Mouse (Mus musculus) kidney, postnatal 10 days (tissue): ENCODE results near the gene Clec10a.
"Not testable (repeated sequence)": the region's sequence is repeated elsewhere in the genome, so short reads cannot be mapped to it uniquely, and the experiment has no call there.

Experiments used
- DNase-seq: peaks from one replicate; pipeline ENCODE4 v3.0.0; 2021; ENCODE audit warnings: mixed read lengths

Gene Clec10a

DNA sequence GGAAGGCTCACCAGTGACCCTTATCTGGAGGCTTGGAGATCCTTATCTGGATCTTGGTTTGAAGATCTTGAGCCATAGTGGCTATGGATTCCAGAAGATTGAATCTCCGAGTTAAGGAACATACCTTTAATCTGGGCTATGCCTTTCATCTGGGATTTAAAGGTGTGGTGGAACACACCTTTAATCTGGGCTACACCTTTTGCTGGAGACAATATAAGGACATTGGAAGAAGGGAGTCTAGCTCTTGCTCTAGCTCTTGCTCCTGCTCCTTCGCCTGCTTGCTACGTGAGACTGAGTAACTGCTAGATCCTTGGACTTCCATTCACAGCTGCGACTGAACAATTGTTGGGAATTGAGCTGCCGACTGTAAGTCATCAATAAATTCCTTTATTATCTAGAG, at the start of gene Clec10a:
TSS of gene Clec10a (plus strand) at position 301 of the 400 bp plus-strand sequence.
- not testable (repeated sequence) for DNase-seq

DNA sequence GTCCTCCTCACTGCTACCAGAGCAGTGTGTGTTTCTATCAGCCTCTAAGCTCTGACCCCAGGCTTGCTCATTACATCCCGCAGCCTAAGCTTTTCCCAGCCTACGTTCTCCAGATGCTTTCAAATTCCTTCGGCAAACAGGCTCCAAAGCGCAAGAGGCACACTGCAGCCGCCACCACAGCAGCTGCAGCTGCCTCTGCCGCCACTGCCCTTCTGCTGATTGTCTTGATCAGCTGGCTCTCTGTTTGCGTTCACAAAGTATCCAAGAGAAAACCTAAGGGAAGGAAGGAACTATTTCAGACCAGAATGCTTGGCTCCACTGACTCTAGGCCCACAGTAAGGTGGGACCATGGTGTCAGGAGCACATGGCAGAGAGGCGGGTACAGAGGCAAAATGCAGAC, 48.9 kb upstream of the Clec10a start:
- DNase-seq, result no peak

DNA sequence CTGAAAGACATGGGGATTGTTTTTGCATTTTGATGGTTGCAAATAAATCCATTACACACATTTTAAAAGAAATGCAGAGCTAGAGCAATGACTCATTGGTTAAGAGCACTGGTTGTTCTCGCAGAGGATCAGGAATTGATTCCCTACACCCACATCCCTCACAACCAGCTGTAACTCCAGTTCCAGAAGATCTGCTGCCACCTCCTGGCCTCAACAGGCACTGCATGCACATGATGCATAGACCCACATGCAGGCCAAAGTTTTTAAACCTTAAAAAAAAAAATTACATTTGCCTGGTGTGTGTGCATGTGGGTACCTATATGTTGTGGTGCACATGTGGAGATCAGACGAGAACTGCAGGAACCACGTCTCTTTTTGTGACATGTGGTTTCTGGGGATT, 45.9 kb upstream of the Clec10a start:
- peak; percentile 65 for DNase-seq

DNA sequence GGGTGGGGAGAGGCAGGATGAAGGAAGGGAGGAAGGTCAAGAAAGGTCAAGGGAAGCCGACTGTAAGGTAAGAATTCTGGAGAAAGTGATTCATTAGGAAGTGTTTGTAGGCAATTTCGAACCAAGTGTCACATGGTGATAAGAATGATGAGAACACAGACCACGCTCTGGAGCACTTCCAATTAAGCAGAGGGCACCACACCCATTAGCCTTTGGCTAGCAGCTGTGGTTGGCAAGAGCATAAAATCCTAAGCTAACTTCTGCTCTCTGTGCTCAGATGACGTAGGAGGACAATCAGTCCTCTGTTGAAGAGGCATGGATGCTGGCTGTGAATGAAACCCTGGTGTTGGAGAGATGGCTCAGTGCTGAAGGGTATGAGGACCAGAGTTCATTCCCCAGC, 41.4 kb upstream of the Clec10a start:
- no peak for DNase-seq

DNA sequence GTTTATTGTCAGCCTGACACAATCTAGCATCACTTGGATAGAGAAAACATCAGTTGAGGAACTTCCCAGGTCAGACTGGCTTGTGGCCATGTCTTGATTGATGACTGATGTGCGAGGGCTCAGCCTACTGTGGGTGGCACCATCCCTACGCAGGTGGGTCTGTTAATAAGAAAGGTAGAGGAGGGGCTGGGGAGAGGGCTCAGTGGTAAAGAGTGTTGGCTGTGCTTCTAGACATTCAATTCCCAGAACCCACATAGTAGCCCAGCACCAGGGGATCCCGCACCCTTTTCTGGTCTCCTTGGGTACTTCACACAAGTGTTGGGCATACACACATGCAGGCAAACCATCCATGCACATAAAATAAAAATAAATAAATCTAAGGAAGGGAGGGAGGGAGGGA, 40.1 kb upstream of the Clec10a start:
- DNase-seq, result no peak

DNA sequence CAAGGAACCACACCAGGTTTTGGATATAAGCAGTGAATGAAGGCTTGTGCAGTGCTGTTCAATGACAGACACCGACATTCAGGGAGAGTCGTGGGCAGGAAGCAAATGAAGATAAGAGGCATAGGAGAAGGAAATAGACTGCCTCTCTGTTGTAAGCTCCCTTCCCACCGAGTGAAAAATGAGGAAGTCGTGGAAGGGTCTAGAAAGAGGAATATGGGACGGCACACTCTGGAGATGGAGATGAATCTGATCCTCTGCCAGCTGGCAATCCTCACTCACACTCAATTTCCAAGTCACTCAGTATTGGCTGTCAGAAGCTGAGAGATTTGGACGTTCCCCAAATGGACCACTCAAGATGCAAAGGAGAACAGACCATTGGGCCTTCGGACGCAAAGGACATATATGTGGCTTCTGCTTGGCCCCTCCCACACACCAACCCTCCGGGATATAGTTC, 26.0 kb upstream of the Clec10a start, which contains the start of gene Mgl2:
TSS of gene Mgl2 (plus strand) at position 404 of the 454 bp plus-strand sequence.
- DNase-seq, result no peak

DNA sequence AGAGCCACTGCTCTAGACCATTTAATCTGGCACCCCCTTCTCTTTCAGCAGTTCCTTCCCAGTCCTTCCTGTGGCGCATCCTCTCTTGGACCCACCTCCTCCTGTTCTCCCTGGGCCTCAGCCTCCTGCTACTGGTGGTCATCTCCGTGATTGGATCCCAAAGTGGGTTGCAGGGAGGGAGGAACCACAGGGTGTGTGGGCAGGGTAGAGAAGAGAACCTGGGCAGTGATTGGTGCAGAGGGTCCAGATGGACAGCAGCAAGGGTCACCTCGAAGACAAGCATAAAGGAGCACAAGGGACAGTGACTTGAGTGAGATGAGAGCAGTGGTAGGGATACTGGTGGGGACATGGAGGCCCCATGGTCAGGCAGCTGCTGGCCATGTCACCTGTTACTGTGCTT, 21.0 kb upstream of the Clec10a start:
- DNase-seq, result not testable (repeated sequence)

DNA sequence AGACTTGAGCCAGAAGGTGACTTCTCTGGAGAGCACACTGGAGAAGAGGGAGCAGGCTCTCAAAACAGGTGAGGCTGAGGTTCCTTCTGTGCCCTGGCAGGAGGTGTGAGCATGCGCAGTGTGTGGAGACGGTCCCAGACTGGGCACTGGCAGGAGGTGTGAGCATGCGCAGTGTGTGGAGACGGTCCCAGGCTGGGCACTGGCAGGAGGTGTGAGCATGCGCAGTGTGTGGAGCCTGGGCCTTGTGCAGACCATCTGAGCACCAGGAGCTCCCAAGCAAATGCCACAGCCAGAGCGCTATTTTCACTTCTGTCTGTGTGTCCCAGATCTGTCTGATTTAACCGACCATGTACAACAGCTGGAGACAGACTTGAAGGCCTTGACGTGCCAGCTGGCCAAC, 20.1 kb upstream of the Clec10a start:
- DNase-seq, result not testable (repeated sequence)

DNA sequence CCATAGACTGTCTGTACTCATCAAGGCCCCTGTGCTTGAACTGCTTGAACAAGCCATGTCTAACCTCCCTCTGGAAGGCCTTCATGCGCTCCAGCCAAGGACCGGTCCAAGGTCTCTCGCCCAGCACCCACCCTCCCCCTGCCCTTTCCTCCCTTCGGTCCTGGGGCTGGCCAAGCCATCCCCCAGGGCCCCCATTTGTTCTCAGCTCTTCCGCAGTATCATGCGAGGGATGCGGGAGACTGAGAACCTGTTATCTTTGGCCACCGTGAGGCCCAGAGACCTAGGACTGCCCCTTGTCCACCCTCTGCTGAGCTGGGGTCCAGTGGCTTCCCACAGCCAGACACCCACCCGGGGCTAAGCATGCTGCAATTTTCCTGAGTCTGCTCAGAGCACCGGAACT, 16.8 kb upstream of the Clec10a start:
- DNase-seq, result no peak

DNA sequence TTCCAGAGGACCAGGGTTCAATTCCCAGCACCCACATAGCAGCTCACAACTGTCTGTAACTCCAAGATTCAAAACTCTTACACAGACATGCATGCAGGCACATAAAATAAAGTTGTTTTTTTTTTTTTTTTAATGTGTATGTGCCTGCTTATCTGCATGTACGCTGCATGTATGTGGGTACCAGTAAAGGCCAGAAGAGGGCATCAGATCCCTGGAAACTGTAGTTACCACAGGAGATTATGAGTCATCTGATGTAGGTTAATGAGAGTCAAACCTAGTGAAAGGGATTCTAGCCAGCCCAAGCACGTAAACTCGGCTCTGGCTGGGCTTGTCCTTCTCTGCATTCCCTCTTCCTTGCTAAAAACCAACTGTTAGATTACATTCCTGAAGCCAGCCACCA, 4.9 kb upstream of the Clec10a start:
- peak; percentile 48 for DNase-seq

DNA sequence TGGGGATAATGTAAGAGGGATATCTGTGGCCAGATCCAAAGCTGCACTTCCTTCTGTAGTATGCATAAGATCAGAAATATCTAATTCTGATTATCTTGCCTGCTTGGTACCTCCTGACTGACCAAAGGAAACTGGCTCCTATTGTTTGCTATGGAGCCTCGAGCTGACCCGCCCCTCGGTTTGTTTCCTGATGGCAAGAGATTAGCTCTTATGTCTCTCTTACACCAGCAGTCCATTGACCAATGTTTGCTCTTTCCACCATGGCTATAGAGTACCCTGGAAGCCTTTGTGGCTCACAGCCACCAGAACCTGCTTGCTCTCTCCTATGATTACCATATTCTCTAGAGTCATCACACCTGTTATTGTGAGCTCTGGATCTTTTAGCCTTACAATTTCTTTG, 6.3 kb downstream of the Clec10a start:
- no peak for DNase-seq

DNA sequence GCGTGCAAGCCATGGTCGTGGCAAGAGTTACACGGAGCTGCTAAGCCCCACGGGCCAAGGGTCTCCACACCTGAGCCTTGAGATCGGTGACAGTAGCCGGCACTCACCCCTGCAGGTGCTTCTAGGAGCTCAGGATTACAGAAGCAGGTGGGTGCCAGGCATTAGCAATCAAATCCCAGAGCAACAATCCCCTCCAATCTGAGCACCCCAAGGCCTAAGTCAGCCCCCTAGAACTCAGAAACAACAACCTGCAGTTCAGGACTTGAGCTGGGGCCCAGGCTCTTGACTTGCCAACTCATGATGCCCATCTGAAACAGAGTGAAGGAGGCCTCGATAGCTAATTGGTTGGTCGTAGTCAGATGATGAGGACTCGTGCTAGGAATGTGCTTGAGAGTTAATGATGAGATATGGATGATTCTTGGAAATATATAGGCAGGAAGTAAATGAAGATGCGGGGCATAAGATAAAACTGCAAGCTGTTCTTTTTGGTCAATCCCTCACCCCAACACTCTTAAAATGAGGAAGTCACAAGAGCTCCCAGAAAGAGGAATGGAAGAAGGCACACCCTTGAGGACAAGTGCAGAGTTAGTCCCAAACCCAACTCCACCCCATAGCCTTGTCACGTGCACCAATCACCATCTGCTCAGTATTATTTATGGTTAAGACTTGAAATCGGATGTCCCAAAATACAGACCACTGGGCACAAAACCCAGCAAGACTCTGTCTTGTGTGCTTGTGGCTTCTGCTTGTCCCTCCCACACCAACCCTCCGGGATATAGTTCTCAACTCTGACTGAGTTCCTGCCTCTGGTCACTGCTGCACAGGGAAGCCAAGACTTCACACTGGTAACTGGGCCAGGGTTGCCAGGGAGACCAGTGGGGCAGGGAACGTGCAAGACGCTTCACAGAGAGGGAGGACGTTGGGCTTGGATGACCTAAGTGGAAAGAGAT, 10.2 kb downstream of the Clec10a start:
- no peak for DNase-seq

DNA sequence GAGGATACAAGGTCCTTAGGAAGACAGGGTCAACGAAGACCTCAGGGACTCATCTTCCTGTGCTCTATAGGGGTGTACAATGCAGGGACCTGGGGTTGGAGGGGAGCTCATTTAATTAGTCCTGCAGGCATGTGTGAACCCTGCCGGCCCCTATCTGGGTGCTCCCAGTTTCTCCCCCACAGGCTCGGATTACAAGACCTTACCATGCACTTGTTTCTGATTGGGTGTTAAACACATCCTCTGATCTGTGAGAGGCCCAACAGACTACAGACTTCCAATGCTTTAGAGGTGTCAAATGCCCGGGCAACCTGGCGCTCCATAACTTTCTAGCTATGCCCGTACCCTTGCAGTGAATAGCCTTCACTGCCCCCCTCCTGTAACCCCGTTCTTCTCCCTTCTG, 12.1 kb downstream of the Clec10a start:
- DNase-seq, result no peak

DNA sequence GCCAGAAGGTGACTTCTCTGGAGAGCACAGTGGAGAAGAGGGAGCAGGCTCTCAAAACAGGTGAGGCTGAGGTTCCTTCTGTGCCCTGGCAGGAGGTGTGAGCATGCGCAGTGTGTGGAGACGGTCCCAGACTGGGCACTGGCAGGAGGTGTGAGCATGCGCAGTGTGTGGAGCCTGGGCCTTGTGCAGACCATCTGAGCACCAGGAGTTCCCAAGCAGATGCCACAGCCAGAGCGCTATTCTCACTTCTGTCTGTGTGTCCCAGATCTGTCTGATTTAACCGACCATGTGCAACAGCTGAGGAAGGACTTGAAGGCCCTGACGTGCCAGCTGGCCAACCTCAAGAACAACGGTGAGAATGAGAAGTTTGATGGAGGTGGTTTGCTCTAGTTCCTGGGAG, 13.5 kb downstream of the Clec10a start:
- DNase-seq, result not testable (repeated sequence)

DNA sequence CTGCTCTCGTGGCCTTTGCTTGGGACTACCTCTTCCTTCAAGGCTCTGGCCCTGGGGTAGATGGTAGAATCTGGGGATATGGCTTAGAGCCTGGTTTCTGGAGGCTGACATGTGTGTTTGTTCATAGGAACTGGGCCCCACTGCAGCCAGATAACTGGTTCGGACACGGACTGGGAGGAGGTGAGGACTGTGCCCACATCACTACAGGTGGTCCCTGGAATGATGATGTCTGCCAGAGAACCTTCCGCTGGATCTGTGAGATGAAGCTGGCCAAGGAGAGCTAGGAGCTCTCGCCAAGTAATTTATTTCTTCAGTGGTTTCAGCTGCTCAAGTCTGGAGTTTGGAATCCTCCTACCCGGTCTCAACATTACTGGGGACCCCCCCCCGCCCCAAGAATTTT, 14.3 kb downstream of the Clec10a start:
- DNase-seq, result no peak

DNA sequence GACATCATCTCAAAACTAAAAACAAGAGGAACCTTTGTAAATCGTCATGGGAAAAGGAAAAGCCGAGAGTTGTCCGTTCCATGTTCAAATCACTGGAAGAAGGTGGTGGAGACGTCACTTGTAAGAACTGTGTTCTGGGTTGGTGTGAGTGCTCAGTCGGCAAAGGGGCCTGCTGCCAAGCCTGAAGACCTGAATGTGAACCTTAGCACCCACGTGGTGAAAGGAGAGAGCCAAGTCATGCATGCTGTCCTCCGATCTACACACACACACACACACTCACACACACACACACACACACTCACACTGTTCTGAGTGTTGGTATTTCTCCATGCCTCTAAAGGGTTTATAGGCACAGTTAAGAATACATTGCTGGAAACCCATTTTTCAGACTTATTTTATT, 15.2 kb downstream of the Clec10a start:
- DNase-seq, result peak; percentile 55

DNA sequence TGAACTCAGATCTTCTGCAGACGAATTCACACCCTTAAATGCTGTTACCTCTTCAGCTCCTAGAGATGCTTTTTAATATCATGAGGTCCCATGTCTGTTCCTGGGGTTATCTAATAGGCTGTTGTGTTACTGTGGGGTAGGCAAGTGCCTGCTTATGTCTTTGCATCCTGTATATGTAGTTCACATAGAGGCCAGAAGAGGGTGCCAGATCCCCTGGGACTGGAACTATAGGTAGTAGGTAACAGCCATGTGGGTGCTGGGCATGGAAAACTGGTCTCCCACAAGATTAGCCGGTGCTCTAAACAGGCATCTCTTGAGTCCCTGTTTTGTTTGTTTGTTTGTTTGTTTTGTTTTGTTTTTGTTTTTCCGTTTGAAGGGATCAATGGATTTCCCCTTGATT, 15.8 kb downstream of the Clec10a start:
- DNase-seq, result peak; percentile 42

DNA sequence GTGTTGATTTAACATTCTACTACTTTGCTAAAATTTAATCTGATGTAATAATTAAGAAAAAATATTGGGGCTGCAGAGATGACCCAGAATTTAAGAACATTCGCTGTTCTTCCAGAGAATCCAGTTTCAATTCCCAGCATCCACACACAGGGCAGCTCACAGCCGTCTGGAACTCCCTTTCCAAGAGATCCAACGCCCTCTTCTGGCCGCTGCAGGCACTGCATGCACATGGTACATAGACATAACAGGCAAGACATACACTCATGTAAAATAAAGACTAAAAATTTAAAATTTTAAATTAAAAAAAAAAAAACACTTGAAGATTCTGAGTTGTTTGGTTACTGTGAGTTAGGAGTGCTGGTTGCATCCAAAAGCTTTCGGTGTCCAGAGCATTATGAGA, 16.3 kb downstream of the Clec10a start:
- peak; percentile 25 for DNase-seq

DNA sequence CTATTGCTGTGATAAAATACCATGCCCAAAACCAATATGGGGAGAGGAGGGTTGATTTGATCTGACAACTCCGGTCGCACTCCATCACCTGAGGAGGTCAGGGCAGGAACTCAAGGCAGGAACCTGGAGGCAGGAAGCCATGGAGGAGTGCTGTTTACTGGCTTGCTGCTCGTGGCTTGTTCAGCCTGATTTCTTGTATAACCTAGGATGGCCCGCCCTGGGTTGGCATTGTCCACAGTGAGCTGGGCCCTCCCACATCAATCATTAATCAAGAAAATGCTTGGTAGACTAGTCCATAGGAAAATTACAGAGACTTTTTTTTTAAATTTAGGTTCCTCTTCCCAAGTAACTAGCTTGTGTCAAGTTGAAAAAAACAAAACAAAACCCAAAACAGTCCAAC, 18.5 kb downstream of the Clec10a start:
- DNase-seq, result peak; percentile 47

DNA sequence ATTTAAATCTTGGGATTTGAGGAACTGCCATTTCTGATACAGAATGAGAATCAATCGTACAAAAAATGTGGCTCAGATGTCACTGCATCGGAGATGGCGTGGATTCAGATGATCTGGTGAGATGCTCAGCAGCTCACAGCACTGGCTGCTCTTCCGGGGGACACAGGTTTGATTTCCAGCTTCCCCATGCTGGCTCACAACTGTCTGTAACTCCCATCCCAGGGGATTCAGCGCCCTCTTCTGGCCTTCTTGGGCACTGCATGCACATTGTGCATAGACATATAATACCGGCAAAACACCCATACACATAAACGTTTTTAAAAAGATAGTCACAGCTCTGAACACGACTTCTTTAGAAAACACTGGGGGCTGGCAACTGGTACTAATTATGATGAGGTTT, 21.6 kb downstream of the Clec10a start:
- peak; percentile 37 for DNase-seq

DNA sequence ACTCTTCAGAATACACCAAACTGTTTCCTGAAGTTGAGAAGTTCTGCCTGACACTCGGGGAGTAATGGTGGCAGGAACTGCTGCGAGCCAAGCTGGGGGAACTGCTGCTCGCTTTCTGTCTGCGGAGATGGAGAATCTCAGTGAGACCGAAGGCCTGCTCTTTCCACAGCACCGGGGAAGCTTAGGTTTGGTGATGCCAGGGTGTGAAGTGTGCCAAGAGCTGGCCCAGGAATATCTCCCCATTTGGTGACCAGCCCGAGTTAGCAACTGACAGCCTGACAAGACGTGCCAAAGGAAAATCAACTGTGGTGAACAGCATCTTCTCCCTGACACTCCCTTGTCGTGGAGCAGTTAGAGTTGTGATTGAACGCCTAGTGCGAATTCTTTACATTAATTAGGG, 22.3 kb downstream of the Clec10a start:
- DNase-seq, result no peak

DNA sequence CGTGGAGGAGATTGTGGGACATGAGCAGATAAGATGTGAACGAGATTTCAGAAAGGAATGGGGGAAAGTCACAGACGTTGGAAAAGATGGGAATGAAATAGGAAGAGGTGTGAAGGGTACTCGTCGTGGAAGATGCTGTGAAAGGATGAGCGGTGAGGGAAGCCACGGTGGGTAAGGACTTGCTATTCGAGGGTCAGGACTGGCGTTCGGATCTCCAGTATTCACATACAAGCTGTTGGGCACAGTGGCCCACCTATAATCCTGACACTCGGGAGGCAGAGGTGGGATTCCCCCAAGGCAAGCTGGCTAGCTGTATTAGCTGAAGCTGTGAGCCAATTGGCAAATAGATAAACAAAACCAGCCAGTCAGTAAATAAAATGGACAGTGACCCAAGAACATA, 22.8 kb downstream of the Clec10a start:
- DNase-seq, result no peak

DNA sequence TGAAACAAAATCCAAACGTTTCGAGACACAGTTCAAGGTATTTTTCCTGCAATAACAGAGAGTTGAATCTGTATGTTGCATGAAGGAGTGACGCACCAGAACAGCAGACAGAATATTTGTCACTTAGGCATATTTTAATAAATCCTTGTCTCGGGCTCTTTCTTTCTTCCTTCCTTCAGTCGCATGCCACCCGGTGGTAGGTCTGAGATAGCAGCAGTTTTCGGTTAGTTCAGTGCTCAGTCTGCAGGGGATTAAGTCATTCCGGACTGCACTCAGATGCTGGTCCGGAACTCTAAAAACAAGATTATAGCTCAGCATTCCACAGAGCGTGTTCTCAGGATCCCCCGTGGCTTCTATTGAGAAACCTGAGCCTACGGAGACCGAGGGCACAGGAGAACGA, 23.4 kb downstream of the Clec10a start:
- peak; percentile 37 for DNase-seq

DNA sequence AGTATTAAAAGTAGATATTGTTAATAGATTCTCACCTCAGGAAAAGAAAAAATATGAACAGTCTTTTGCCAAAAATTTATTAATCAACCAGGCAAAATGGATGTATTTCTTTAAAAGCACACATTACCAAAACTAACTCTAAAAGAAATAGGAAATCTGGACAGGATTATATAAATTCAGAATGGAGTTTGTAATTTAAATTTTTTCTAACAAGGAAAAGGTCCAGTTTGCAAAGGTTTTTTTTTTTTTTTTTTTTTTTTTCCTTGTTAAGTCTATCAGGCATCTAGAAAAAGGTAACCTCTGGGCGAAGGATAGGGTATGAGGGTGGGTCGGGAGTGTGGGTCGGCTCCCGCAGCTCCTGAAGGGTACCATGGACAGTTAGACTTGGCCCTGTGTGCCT, 24.5 kb downstream of the Clec10a start:
- no peak for DNase-seq

DNA sequence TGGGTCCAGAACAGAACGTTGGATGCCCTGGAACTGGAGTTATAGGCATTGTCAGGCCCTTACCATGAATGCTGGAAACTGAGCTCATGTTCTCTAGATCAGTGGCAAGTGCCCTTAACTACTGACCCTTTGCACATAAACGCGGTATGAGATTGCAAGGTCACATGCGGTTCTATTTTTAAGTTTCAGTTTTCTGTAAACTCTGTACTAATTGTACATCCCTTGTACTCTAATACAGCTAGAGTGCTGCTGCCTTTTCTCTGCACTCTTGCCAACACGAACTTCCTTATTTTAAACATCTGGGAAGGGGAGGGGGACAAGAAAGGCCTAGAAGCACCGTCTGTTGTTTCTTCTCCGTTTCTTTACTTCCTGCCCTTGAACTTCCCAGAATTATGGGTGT, 29.1 kb downstream of the Clec10a start:
- DNase-seq, result no peak
